Mouse (Mus musculus): Measurements from ENCODE around the gene Gm5485.

GRCm38 (mm10) chr16:48419035-48419434 lies 6.8 kb upstream of the Gm5485 start:
- no peak for TF ChIP-seq CTCF (IDR thresholded peaks at IDR 0.05; ENCODE audit: borderline replicate concordance, extremely low read depth, insufficient read depth, insufficient read length)
- TF ChIP-seq POLR2A (IDR thresholded peaks at IDR 0.05; ENCODE audit: borderline replicate concordance, extremely low read depth, insufficient read depth, insufficient read length, poor library complexity, severe bottlenecking) = no peak

All from brain, embryonic 14.5 days (tissue).